Mouse (Mus musculus): ENCODE data around the gene Zfp146. TPM values are rescaled to one million over a fixed set of nuclear protein-coding genes. Genes with fewer than 3 reads are reported as not detected.

Gene Zfp146
- polyA plus RNA-seq, 1 experiment: 8.2 TPM

DNA sequence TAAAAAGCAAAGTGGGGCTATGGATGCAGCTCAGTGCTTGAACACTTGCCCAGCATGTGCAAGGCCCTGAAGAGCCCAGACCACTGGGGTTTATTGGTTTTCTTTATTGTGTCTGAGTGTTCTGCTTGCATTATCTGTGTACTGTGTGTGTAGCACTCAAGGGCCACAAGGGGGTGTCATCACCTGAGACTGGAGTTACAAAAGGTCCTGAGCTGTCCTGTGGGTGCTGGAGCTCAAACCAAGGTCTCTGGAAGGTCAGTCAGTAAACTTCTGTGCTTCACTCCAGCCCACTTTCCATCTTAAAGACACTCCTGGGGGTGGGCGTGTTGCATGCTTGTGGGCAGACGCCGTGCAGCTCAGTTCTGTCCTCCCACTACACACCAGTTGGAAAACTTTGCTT is 14.0 kb downstream of the Zfp146 start:
- no peak for TF ChIP-seq GATA1 (IDR thresholded peaks at IDR 0.05; ENCODE audit: low read length)

DNA sequence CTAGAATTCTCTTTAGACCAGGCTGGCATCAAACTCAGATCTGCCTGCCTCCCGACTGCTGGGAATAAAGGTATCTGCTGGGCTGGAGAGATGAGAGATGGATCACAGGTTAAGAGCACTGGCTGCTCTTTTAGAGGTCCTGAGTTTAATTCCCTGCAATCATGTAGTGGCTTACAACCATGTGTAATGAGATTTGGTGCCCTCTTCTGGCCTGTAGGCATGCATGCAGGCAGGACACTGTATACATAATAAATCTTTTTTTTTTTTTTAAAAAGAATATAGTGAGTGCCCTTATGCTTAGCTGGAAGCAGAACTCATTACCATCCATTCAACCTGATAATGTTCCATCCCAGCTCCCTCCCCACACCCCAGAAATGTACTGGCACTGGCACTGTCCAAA is 15.5 kb downstream of the Zfp146 start:
- no peak for TF ChIP-seq GATA1 (IDR thresholded peaks at IDR 0.05; ENCODE audit: low read length)

DNA sequence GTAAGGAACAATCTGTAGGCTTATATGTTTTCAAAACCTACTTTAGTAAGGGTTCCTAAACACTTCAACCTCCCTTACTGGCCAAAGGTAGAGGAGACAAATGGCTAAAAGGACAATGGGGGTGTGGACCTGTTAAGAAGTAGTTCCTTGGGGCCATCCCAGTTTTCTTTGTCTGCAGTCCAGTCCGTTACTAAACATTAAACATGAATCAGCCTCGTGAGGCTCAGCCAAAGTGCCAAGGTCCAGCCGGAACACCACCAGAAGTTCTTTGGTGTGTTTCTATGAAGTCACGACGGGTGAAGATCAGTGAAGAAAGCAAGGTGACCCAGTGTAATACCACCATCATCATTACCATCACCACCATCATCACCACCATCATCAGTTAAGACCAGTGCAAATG is 22.5 kb downstream of the Zfp146 start:
- no peak for TF ChIP-seq GATA1 (IDR thresholded peaks at IDR 0.05; ENCODE audit: low read length)

DNA sequence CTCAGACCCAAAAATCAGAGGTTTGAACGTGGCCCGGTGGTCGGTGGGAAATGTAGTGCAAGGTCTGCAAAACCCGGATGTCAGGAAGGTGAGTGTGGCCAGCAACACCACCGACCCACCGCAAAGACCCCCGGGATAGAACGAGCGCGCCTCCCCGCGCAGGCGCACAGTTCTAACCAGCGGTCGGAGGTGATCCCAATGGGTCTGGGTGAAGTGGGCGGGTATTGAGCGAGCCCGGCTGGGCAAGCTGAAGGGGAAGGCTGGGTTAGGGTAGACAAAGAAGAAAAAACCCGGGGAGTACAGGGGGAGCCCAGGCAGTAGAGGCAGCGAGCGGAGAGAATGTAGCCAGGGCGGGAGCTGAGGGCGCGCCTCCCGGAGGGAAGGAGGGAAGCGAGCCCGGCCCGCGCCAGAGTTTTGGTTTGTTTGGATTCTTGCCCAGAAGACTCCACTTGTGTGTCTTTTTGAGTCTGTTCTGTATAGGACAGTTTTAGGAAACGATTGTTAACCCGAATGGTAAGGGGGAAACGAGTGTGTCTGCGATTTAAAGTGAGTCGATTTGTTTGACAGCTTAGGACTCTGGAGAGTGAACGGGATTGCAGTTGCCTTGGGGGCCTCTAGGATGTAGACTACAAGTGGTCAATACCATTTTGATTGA is 25.9 kb downstream of the Zfp146 start:
- TF ChIP-seq GATA1 (IDR thresholded peaks at IDR 0.05; ENCODE audit: low read length): no peak

DNA sequence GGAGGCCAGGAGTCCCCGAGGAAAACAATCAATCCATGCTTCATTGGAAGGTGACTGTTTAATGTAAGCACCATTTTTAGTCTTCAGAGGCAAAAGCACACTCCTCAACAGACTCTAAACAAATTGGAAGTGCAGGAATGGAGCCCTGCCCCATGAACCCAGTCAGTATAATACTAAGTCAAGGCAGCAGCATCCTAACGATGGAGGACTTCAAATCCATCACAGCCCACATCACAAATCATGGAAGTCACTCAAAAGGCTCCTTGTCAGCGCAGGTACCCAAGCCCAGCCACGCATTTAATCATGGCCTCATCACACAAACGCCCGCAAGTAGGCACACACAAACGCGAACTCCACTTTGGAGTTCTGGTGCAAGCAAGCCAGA is 26.4 kb downstream of the Zfp146 start:
- TF ChIP-seq GATA1 (IDR thresholded peaks at IDR 0.05; ENCODE audit: low read length): no peak

DNA sequence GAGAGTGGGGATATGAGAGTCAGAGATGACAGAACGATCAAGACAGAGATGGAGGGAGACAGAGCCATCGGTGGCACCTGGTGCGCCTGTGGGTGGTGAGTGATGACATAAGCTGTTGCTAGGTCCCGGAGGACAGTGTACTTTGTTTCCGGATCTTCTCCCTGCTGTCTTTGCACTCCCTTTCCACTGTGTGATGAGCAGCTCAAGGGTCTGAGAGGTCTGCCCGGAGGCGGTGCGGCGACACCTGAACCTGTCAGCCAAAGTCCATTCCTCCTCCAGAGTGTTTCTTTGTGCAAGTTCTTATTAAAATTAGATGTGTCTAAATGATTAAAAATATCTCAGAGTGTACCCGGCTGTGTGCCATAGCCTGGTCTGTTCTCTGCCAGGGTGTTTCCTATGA is 32.7 kb downstream of the Zfp146 start:
- no peak for TF ChIP-seq GATA1 (IDR thresholded peaks at IDR 0.05; ENCODE audit: low read length)

DNA sequence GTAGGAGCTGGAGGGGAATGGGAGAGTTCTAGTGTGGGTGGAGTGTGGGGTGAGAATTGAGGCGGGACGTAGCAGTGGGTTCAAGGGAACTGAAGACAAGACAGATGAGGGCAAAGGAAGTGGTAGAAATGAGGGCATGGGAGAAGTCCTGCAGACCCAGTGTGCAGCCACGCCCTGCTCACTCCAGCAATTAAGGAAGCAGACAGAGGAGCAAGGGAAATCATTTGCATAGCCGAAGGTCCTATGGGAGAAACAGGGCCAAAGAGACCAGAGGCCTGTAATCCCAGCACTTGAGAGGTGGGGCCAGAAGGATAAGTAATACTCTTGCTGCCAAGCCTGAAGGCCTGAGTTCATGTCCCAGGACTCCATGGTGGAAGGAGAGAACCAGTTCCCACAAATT is 37.2 kb downstream of the Zfp146 start:
- TF ChIP-seq GATA1 (IDR thresholded peaks at IDR 0.05; ENCODE audit: low read length): no peak

DNA sequence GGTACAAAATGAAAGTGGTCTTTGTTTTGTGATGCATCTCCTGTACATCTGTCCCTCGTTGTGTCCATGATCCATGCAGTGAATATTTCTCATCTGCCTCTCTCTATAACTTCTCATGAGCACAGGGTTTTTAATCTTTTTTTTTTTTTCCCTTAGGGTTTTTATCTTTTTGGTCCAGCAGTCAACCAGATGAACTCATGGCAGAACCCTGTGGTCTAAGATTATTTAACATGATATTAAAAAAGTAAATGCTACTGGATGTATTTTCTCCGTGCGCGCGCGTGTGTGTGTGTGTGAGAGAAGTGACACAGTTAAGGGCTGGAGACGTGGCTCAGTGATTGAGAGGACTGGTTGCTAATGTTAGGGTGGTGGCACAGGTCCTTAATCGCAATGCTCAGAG is 39.6 kb downstream of the Zfp146 start:
- no peak for TF ChIP-seq GATA1 (IDR thresholded peaks at IDR 0.05; ENCODE audit: low read length)

DNA sequence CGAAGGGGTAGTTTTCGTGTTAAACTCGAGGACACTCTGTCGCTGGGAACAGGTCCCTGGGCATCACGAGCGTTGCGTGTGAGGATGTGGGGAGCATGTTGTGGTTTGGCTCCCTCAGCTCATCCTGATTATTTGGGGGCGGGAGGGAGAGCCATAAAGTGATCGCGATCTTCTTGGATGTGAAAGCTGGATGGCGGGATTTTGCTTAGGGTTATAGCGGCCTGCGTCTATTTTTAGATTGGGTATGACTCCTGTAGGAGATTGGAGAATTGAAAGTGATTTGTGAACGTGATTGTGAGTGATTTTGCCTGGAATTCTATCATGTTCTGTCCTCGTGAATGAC is 47.4 kb downstream of the Zfp146 start:
- TF ChIP-seq GATA1 (IDR thresholded peaks at IDR 0.05; ENCODE audit: low read length): no peak

DNA sequence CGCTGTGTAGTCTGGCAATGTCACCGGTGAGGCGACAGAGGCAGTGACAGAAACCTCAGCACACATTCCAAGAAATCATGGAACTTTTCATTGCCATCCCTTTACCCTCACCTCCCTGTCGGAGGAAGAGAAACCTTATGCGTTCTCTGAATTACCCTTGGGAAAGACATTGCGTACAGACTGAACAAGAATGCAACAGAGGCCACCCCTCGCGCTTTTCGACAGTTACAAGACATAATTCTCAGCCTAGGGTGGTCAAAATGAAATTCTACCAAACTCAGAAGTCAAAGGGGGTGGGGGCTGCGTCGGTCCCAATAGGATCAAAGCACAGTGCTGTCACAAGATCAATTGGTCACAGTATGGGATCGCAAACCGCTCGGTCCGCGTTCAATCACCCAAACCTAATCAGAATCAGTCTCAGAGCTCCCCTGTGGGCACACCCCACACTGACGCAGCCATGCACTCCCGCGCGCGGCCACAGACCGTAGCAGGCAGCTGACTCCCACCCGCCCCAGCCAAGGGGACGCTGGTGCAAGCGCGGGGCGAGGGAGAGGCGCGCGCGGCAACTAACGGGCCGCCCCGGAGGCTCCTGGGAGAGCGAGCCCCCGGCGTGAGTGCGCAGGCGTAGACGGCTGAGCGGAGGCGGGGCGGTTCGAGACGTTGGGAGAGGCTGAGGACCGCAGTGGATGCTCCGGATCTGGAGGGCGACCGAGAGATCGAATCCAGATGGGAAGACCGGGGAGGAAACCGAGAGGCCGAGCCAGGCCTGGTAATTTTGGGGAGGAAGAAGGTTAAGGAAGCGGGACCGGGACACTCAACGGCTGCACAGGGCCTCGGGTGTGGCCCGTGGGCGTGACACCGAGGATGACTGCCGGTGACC is 48.0 kb downstream of the Zfp146 start, which contains the start of gene Zfp382:
Zfp382 (plus strand) TSS at position 635 of the 880 bp plus-strand sequence.
- TF ChIP-seq GATA1 (IDR thresholded peaks at IDR 0.05; ENCODE audit: low read length): no peak

DNA sequence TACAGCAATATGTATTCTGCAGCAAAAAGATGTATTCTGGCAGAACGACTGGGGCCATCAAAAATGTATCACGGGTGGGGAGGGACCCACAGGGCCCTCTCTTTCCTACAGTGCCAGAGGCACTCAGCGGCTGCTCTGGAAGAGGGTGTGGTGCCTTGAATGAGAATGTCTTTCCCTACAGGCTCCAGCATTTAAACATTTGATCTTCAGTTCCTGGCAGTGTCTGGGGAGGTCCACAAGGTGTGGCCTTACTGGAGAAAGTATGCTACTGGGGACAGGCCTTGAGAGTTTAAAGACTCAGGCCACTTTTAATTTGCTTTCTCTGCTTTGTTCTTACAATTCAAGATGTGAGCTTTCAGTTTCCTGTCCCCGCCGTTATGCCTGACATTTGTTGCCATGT is 53.5 kb downstream of the Zfp146 start:
- TF ChIP-seq GATA1 (IDR thresholded peaks at IDR 0.05; ENCODE audit: low read length): no peak

Other genes starting within 250 kb of the Zfp146 start
- 17.1 and 22.9 TPM in 2 replicates for gene Zfp74, start 215.7 kb downstream of the Zfp146 start, polyA plus RNA-seq (2012)
- gene Zfp568, start 185.8 kb downstream of the Zfp146 start, polyA plus RNA-seq (2012): 4.0 and 5.6 TPM in 2 replicates
- not detected in 2 replicates for gene Zfp14, start 118.4 kb downstream of the Zfp146 start, polyA plus RNA-seq (2012)
- gene Zfp82, start 96.8 kb downstream of the Zfp146 start, polyA plus RNA-seq (2012): 0.17 and 0.26 TPM in 2 replicates
- gene Gm26920, start 79.3 kb downstream of the Zfp146 start, polyA plus RNA-seq (2012): not detected in 2 replicates
- 2.5 and 3.4 TPM in 2 replicates for gene Zfp566, start 79.2 kb downstream of the Zfp146 start, polyA plus RNA-seq (2012)
- 0.19 and 0.64 TPM in 2 replicates for gene Zfp260, start 75.0 kb downstream of the Zfp146 start, polyA plus RNA-seq (2012)
- 4.1 and 5.5 TPM in 2 replicates for gene Zfp382, start 47.8 kb downstream of the Zfp146 start, polyA plus RNA-seq (2012)
- gene Cox7a1, start 14.4 kb upstream of the Zfp146 start, polyA plus RNA-seq (2012): 8.3 and 9.2 TPM in 2 replicates
- 142 and 154 TPM in 2 replicates for gene Capns1, start 29.1 kb upstream of the Zfp146 start, polyA plus RNA-seq (2012)
- 126 and 136 TPM in 2 replicates for gene Polr2i, start 62.2 kb upstream of the Zfp146 start, polyA plus RNA-seq (2012)
- gene Tbcb, start 62.5 kb upstream of the Zfp146 start, polyA plus RNA-seq (2012): 68.1 and 70.9 TPM in 2 replicates
- gene Ovol3, start 66.0 kb upstream of the Zfp146 start, polyA plus RNA-seq (2012): 0.15 TPM in 1 of 2 replicates, not detected in the other
- gene Thap8, start 110.3 kb upstream of the Zfp146 start, polyA plus RNA-seq (2012): 0.12 and 0.26 TPM in 2 replicates
- gene Wdr62, start 110.7 kb upstream of the Zfp146 start, polyA plus RNA-seq (2012): 40.6 and 75.2 TPM in 2 replicates
- gene Clip3, start 122.0 kb upstream of the Zfp146 start, polyA plus RNA-seq (2012): 0.24 TPM in 1 of 2 replicates, not detected in the other
- 59.9 and 74.5 TPM in 2 replicates for gene Alkbh6, start 139.0 kb upstream of the Zfp146 start, polyA plus RNA-seq (2012)
- gene Syne4, start 145.1 kb upstream of the Zfp146 start, polyA plus RNA-seq (2012): 7.1 and 8.8 TPM in 2 replicates
- 0.39 and 0.44 TPM in 2 replicates for gene E130208F15Rik, start 152.0 kb upstream of the Zfp146 start, polyA plus RNA-seq (2012)
- 23.4 and 30.5 TPM in 2 replicates for gene Sdhaf1, start 154.1 kb upstream of the Zfp146 start, polyA plus RNA-seq (2012)
- gene Lrfn3, start 193.0 kb upstream of the Zfp146 start, polyA plus RNA-seq (2012): not detected in 2 replicates
- 0.25 TPM in 1 of 2 replicates, not detected in the other for gene Tyrobp, start 244.0 kb upstream of the Zfp146 start, polyA plus RNA-seq (2012)

All from G1E-ER4 (cell line).